Mouse (Mus musculus) ES-Bruce4 (cell line): ENCODE data around the gene Maml3.

ENCODE experiments used
- CTCF ChIP-seq: IDR thresholded peaks from one replicate; pipeline ENCODE4 v1.8.1; 2011; ENCODE audit warnings: low read depth, low read length
- POLR2A ChIP-seq: IDR thresholded peaks from one replicate; pipeline ENCODE4 v1.8.1; 2011; ENCODE audit warnings: low read length; ENCODE audit not compliant: insufficient read depth

DNA sequence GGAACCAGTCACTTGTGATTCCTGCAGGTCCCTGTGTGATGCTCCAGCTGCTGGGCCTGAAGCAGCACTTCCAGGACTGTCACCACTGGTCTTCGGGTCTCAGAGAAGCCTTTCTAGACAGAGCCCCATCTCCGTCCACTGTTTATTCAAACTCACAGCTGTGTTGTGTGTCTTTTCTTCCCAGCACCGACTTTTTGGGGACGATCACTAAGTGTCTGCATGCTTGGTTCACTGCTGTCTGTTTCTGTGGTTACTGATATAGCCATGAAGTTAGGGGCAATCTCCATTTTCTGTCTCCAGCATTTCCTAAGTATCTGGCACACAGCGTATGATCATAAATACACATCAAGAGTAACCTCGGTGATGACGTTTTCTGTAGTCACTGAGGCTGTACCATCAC lies 313.3 kb downstream of the Maml3 start:
- TF ChIP-seq POLR2A (no peak), CTCF (no peak)
